Comparison of ENCODE assay signal across 16 mouse cellular contexts in genomic region chr5:32922906-32923305, GRCm38 (mm10).
"Had no signal": no experiment of that assay in that cellular context is flagged by ENCODE, and none has a peak within 500 bp of the region (broad histone marks: within the 10 kb centered on the region; RNA-seq: fewer than 3 reads in every experiment).

No protein-coding gene starts in this region.

- H3K9me3 ChIP-seq: lung, embryonic 15.5 days; megakaryocyte, embryonic 14.5 days; midbrain, embryonic 13.5 days; midbrain, embryonic 15.5 days; neural tube, embryonic 13.5 days; neural tube, embryonic 15.5 days had no signal

- H3K27me3 ChIP-seq: lung, embryonic 15.5 days; megakaryocyte, embryonic 14.5 days; midbrain, embryonic 13.5 days; midbrain, embryonic 15.5 days; neural tube, embryonic 13.5 days; neural tube, embryonic 15.5 days had no signal

- DNase-seq: liver, postnatal 0 days; lung, adult 2 months; lung, postnatal 14 days; lung, postnatal 36 days; right cerebral cortex, postnatal 14 days; thymus, adult 18-20 months; thymus, postnatal 14 days; thymus, postnatal 36 days had no signal

- H3K4me1 ChIP-seq: lung, embryonic 15.5 days; midbrain, embryonic 13.5 days; midbrain, embryonic 15.5 days; neural tube, embryonic 13.5 days; neural tube, embryonic 15.5 days had no signal

- H3K4me3 ChIP-seq: lung, embryonic 15.5 days; megakaryocyte, embryonic 14.5 days; midbrain, embryonic 13.5 days; midbrain, embryonic 15.5 days; neural tube, embryonic 13.5 days; neural tube, embryonic 15.5 days had no signal

- H3K9ac ChIP-seq: liver, postnatal 0 days; lung, embryonic 15.5 days; midbrain, embryonic 13.5 days; midbrain, embryonic 15.5 days; neural tube, embryonic 13.5 days; neural tube, embryonic 15.5 days had no signal

- H3K27ac ChIP-seq: lung, embryonic 15.5 days; macrophage; midbrain, embryonic 13.5 days; midbrain, embryonic 15.5 days; neural tube, embryonic 13.5 days; neural tube, embryonic 15.5 days had no signal

- ATAC-seq: liver, postnatal 0 days; lung, postnatal 0 days; midbrain, embryonic 13.5 days; midbrain, embryonic 15.5 days had no signal
